Mouse (Mus musculus) brain, adult 2 months (tissue): ENCODE results near the gene Appbp2.

Source experiments
- DNase-seq: peaks from one replicate; pipeline ENCODE4 v3.0.0; 2011; ENCODE audit warnings: low read depth, low spot score

The Appbp2 gene

DNA sequence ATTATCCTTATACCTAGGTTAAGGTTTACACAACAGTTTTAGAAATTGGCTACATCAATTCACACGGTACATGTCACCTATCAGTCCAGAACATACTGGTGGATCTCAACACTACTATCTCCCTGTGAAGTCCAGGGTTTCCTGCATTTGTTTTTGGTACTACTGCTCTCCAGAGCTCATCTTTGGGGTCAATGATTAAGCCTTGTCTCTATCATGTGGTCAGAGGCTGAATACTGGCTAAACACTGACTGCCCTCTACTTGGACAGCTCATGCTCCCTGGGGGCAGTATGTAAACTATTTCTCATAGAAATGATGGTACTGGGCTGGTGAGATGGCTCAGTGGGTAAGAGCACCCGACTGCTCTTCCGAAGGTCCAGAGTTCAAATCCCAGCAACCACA lies 11.7 kb downstream of the Appbp2 start:
- no peak for DNase-seq

GRCm38 (mm10) chr11:85222561-85222960 lies 12.4 kb downstream of the Appbp2 start:
- no peak for DNase-seq

- DNase-seq = peak; percentile 16
Measured at GRCm38 (mm10) chr11:85219014-85219413, 15.9 kb downstream of the Appbp2 start.

DNA sequence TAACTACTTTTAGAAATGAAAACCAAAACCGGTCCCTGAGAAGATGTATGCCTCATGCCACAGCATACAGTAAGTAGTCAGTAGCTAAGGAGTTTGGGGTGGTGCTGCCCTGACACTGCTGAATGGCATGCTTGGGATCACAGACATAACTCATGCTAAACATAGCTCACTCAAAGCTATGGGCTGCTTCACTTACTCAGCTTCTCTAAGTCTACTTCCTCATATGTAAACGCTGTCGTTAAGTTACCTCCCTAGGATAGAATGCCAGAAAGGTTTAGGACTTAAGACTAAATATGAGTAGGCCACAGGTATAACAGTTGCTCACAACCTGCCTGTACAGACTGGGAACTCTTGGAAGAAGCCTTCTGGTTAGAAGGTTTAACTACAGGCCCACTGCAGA lies 20.3 kb downstream of the Appbp2 start:
- DNase-seq = no peak

- no peak for DNase-seq
Measured at GRCm38 (mm10) chr11:85213215-85213614, 21.7 kb downstream of the Appbp2 start.

- DNase-seq = no peak
Measured at GRCm38 (mm10) chr11:85211151-85211550, 23.8 kb downstream of the Appbp2 start.

DNA sequence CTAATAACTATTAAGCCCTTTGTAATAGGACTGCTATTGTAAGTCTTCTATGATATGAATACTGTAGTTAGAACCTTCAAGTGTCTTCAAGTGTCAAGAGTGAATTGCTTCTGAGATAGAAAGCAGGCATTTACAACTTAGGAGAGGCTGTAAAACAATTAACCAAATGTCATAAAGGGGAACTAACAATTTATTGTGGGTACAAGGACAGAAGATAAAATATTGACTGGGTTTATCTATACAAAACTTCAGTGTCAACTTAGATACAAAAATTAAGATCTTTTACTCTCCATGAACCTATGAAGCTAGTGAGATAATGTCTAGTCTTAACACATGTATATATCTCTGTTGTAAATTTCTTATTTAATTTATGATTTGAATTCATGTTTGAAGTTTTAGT lies 28.7 kb downstream of the Appbp2 start:
- DNase-seq = no peak

DNA sequence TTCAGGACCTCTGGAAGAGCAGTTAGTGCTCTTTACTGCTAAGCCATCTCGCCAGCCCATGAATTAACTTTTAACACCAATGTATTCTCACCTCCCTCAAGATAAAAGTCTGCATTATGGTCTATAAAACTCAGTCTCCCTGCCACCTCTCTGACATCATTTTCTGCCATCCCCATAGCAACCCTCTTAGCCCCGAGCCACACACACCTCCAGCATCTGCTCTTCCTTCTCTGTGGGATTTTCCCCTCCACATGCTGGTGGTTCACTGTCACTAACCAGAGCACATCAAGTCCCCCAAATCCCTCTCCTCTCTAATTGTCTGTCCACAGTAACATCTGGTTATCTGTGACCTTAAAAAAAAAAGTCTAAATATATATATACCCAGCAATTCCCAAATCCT lies 36.0 kb downstream of the Appbp2 start:
- DNase-seq = no peak

DNA sequence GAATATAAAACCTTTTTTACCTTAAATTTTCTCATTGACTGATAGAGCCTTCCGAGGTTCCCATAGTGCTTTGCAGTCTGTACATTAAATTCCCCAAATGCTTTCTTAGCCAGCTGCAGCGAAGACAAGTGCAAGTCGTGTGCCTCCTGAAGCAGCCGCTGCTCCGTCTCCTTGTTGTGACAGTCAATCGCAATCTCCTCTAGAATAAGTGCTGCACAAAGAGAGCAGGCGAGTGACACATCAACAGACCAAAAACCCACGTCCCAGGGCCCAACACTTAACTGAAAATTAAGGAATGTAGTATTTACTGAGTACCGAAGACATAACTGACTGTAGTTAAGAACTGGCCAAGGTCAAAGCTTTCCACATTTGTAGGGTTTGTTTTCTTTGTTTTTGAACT lies 38.9 kb downstream of the Appbp2 start:
- DNase-seq = no peak

DNA sequence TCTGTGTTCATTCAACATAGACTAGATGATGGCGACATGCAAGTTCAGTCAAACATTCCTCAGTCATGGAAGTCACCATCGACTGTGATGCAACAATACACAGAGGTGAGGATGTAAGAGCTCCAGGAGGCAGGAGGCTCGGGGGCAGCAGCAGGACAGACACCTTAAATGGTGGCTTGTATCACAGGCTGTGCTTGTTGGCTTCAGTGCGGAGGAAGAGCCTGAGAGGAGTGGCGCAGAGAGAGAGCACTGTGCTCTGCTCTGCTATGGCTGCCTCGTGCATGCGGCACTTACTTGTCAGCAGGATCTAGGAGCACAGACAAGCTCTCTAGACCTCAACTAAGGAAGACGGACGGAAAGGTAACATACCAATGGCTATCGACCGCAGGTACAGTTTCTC lies 40.7 kb downstream of the Appbp2 start:
- DNase-seq = no peak

- DNase-seq = no peak
Measured at GRCm38 (mm10) chr11:85190741-85191140, 44.2 kb downstream of the Appbp2 start.

GRCm38 (mm10) chr11:85189110-85189509 lies 45.8 kb downstream of the Appbp2 start:
- DNase-seq = no peak

- DNase-seq = no peak
Measured at GRCm38 (mm10) chr11:85184839-85185238, 50.1 kb downstream of the Appbp2 start.

DNA sequence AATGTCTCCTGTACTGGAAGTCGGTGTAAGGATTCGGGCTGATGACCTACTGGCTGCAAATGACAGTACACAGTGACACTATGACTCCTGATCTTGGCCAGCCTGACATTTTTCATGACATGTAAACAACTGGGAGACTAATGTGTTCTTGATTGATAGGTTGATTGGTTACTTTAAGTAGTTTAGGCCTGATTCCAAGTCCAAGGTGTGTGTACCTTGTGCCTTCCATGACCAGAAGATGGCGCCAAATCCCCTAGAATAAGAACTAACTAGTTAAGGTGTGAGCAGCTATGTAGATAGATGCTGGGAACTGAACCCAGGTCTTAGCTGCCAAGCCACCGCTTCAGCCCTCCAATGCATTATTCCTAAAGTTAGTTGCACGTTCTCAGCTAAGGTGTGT lies 50.8 kb downstream of the Appbp2 start:
- peak; percentile 67 for DNase-seq

GRCm38 (mm10) chr11:85183284-85183779 lies 51.6 kb downstream of the Appbp2 start:
- no peak for DNase-seq

DNA sequence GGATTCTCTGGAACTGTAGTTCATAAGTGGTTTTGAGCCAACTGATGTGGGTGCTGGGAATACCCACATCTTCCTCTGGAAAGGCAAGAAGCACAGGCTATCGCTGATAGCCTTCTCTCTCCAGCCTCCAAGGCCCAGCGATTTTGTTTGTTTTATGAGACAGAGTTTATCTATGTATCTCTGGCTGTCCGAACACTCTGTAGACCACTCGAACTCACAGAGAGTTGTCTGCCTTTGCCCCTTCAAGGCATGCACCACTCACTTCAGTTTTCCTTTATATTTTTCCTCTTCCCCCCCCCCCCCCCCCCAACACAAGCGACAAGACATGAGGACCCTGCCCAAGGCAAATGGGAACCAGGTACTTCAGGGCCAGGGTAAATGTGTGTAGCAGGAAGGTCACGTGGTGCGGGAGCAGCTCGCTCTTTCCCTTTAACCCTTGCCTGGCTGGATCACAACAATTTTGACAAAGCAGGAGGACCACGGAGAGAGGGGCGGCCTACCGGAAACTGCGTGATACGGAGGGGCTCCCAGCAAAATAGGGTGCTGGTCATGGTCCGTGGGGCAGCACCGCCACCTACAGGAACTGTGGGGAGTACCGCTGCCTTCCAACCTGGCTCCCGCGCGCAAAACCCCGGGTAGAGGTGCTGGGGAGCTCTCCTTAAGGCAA lies 52.2 kb downstream of the Appbp2 start:
- DNase-seq = peak; percentile 81

DNA sequence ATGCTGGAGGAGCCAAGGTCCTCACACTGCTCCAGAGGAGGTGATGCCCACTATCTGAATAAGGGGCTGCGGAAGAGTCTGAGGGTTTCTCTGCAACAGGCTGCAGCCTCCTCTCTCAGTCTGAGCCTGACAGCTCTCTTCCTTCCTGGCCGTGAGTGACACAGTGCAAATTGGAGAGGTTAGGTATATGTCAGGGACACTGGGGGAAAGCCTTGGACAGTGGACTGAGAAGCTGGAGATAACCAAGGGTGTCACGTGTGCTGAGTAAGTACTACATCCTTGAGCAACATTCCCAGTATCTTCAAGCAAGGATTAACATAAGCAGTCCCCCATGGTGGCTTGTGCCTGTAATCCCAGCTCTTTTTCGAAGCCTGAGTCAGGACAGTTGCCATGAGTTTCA lies 56.5 kb downstream of the Appbp2 start:
- DNase-seq = no peak

DNA sequence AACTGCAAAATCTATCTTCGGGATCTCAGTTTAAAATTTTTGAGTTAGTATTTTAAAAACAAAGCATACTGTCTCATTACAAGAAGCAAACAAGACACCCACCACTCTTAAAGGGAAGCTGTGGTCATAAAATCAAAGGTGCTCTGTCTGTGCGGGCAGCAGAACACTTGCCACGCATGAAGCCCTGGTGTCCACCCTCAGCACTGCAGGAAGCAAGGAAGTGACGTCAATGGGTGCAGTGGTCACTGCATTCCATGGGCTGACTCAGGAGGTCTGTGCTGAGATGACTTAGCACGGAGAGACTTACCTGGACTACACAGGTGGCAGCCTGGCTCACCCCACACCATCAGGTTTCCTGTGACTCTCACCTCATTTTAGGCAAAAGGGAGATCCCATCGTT lies 57.2 kb downstream of the Appbp2 start:
- no peak for DNase-seq

DNA sequence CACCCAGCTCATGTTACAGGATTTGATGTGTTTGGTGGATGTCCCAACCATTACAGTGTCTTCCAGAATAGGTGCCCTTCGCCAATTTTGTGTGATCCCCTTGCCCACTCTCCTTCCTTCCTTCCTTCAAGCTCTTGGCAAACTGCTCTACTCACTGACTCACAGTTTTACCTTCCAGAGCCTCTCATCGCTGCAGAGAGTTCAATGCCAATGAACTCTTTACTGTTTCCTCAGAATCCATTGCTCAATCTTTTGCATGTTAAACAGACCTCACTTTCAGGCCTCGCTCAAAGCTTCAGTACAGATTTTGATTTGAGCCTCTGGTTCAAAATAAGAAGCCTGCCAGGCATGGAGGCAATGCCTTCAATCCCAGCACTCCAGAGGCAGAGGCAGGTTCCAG lies 59.0 kb downstream of the Appbp2 start:
- no peak for DNase-seq

DNA sequence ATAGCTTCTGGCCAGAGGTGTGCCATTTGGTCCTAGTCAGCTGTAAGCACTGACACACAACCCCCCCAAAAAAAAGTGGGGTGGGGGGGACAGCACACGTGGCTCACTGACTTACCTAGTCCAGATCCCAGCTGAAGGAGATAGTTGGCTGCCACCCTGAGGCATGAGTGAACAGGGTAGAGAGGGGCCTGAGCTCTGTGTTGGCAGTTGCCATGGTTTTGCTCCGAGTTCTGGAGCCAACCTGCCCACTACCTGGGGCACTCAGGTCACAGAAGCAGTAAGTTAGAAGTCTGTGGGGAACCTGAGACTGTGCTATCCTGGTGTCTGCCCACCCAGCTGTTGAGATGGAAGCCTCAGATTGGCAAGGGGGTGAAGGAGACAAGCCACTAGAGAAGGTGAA lies 64.1 kb downstream of the Appbp2 start:
- DNase-seq = no peak

DNA sequence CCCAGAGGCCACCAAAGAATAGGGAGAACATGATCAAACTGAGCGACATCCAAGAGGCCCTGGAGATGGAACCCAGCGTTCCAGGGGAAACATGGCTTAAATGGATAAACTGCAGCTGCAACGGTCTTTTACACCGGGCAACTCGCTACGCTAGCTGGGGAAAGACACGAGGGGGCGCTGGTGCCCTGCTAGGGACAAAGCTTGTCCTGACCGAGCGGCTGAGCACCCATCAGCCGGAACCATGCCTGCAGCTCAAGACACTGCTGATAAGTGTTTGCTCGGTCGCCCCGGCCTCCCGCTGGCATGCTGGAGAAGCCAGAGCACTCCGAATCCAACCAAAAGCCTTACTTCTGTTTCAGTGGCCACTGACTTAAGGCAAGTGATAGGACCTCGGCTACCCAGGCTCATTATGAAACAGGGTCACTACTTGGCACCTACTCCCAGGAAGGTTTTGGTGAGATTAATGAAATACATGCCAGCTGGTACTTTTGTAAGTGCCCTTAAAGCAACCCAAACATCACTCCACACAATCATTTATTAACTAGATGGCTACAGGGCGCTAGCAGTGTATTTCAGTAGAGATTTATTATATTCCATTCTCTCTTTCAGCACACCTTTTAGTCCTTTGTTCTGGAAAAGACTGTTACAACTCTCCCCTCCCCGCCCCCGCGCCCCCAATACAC lies 64.7 kb downstream of the Appbp2 start, which contains the start of gene 1700125H20Rik:
Gene 1700125H20Rik, plus strand, starts transcription at position 347 of the 683 bp plus-strand sequence.
- peak; percentile 92 for DNase-seq

- no peak for DNase-seq
Measured at GRCm38 (mm10) chr11:85167503-85167902, 67.4 kb downstream of the Appbp2 start.

GRCm38 (mm10) chr11:85164371-85164770 lies 70.6 kb downstream of the Appbp2 start:
- no peak for DNase-seq
